Mouse (Mus musculus): ENCODE data around the gene E2f1. TPM values are rescaled to one million over a fixed set of nuclear protein-coding genes. Genes with fewer than 3 reads are reported as not detected.

E2f1 gene
- polyA plus RNA-seq, 1 experiment = 14.5 TPM

- WGBS = 79% methylated on average over 5 of the region's 5 CpGs
- H3K36me3 ChIP-seq (ENCODE audit: control insufficient read depth, insufficient read depth, low read length) = peaks cover 5% of the 10 kb centered on the region; the same call in 1 of the 2 replicates
- TF ChIP-seq CTCF (IDR thresholded peaks at IDR 0.05; ENCODE audit: extremely low read depth, insufficient read length, insufficient replicate concordance, low read depth, low read length) (no peak), POLR2A (IDR thresholded peaks at IDR 0.05; ENCODE audit: low read depth, low read length) (no peak)
Observed at GRCm38 (mm10) chr2:154595775-154596174, 26.1 kb upstream of the E2f1 start.

GRCm38 (mm10) chr2:154593025-154593424 lies 23.3 kb upstream of the E2f1 start:
- Histone ChIP-seq H3K27me3 (ENCODE audit: control insufficient read depth, insufficient read depth, low read length) (no peaks in the 10 kb centered on the region), H3K36me3 (ENCODE audit: control insufficient read depth, insufficient read depth, low read length) (peaks cover 5% of the 10 kb centered on the region; the same call in 1 of the 2 replicates), H3K4me1 (ENCODE audit: control insufficient read depth, insufficient read depth, insufficient read length, low read length) (no peaks in the 10 kb centered on the region), H3K27ac (ENCODE audit: insufficient read depth, low read depth, low read length) (no peak overlapping the region), H3K4me3 (ENCODE audit: low read depth, low read length) (no peak overlapping the region)
- TF ChIP-seq POLR2A (IDR thresholded peaks at IDR 0.05; ENCODE audit: low read depth, low read length) = no peak
- peak; percentile 73; the same call in 1 of the 2 replicates for TF ChIP-seq CTCF (IDR thresholded peaks at IDR 0.05; ENCODE audit: extremely low read depth, insufficient read length, insufficient replicate concordance, low read depth, low read length)
- WGBS = 70% methylated on average over 3 of the region's 3 CpGs

More at GRCm38 (mm10) chr2:154595775-154596174, 26.1 kb upstream of the E2f1 start:
- Histone ChIP-seq H3K27ac (ENCODE audit: insufficient read depth, low read depth, low read length) (no peak overlapping the region), H3K4me1 (ENCODE audit: control insufficient read depth, insufficient read depth, insufficient read length, low read length) (no peaks in the 10 kb centered on the region), H3K4me3 (ENCODE audit: low read depth, low read length) (no peak overlapping the region), H3K27me3 (ENCODE audit: control insufficient read depth, insufficient read depth, low read length) (no peaks in the 10 kb centered on the region)

DNA sequence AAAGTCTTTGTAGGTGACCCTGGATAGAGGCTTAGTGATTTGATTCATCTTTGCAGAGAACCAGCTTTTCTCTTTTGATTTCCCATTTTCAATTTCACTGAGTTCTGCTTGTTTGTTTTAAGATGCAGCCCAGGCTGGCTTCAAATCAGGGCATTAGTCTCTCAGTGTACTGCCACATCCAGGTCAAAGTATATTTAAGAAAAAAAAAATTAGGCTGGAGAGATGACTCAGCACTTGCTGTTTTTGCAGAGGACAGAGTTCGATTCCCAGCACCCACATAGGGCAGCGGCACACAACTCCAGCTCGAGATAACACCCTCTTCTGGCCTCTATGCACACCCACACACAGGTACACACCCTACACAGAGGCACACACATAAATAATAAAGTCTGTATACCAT lies 21.5 kb upstream of the E2f1 start:
- H3K27me3 ChIP-seq (ENCODE audit: control insufficient read depth, insufficient read depth, low read length) = no peaks in the 10 kb centered on the region
- TF ChIP-seq POLR2A (IDR thresholded peaks at IDR 0.05; ENCODE audit: low read depth, low read length) (no peak), CTCF (IDR thresholded peaks at IDR 0.05; ENCODE audit: extremely low read depth, insufficient read length, insufficient replicate concordance, low read depth, low read length) (no peak)
- H3K4me3 ChIP-seq (ENCODE audit: low read depth, low read length) = no peak overlapping the region
- H3K27ac ChIP-seq (ENCODE audit: insufficient read depth, low read depth, low read length) = no peak overlapping the region
- no peaks in the 10 kb centered on the region for H3K4me1 ChIP-seq (ENCODE audit: control insufficient read depth, insufficient read depth, insufficient read length, low read length)
- WGBS = 58% methylated on average over 3 of the region's 3 CpGs
- H3K36me3 ChIP-seq (ENCODE audit: control insufficient read depth, insufficient read depth, low read length) = peaks cover 17% of the 10 kb centered on the region

GRCm38 (mm10) chr2:154589051-154589450 lies 19.4 kb upstream of the E2f1 start:
- TF ChIP-seq POLR2A (IDR thresholded peaks at IDR 0.05; ENCODE audit: low read depth, low read length) = no peak
- no peak for TF ChIP-seq CTCF (IDR thresholded peaks at IDR 0.05; ENCODE audit: extremely low read depth, insufficient read length, insufficient replicate concordance, low read depth, low read length)
- H3K4me3 ChIP-seq (ENCODE audit: low read depth, low read length) = no peak overlapping the region
- H3K27ac ChIP-seq (ENCODE audit: insufficient read depth, low read depth, low read length) = no peak overlapping the region
- no peaks in the 10 kb centered on the region for H3K27me3 ChIP-seq (ENCODE audit: control insufficient read depth, insufficient read depth, low read length)
- H3K36me3 ChIP-seq (ENCODE audit: control insufficient read depth, insufficient read depth, low read length) = peaks cover 14% of the 10 kb centered on the region
- WGBS = 95% methylated on average over 4 of the region's 4 CpGs
- H3K4me1 ChIP-seq (ENCODE audit: control insufficient read depth, insufficient read depth, insufficient read length, low read length) = no peaks in the 10 kb centered on the region

- TF ChIP-seq POLR2A (IDR thresholded peaks at IDR 0.05; ENCODE audit: low read depth, low read length) (no peak), CTCF (IDR thresholded peaks at IDR 0.05; ENCODE audit: extremely low read depth, insufficient read length, insufficient replicate concordance, low read depth, low read length) (no peak)
- WGBS = 84% methylated on average over 5 of the region's 5 CpGs
- H3K36me3 ChIP-seq (ENCODE audit: control insufficient read depth, insufficient read depth, low read length) = peaks cover 12% of the 10 kb centered on the region
- H3K27me3 ChIP-seq (ENCODE audit: control insufficient read depth, insufficient read depth, low read length) = no peaks in the 10 kb centered on the region
- H3K4me3 ChIP-seq (ENCODE audit: low read depth, low read length) = no peak overlapping the region
- H3K4me1 ChIP-seq (ENCODE audit: control insufficient read depth, insufficient read depth, insufficient read length, low read length) = no peaks in the 10 kb centered on the region
- no peak overlapping the region for H3K27ac ChIP-seq (ENCODE audit: insufficient read depth, low read depth, low read length)
Observed at GRCm38 (mm10) chr2:154586405-154586804, 16.7 kb upstream of the E2f1 start.

GRCm38 (mm10) chr2:154584931-154585601 lies 15.4 kb upstream of the E2f1 start:
- TF ChIP-seq POLR2A (IDR thresholded peaks at IDR 0.05; ENCODE audit: low read depth, low read length) (no peak), CTCF (IDR thresholded peaks at IDR 0.05; ENCODE audit: extremely low read depth, insufficient read length, insufficient replicate concordance, low read depth, low read length) (no peak)
- no peak overlapping the region for H3K27ac ChIP-seq (ENCODE audit: insufficient read depth, low read depth, low read length)
- H3K27me3 ChIP-seq (ENCODE audit: control insufficient read depth, insufficient read depth, low read length) = no peaks in the 10 kb centered on the region
- H3K4me3 ChIP-seq (ENCODE audit: low read depth, low read length) = no peak overlapping the region
- 68% methylated on average over 17 of the region's 17 CpGs for WGBS
- 0 out of 2 replicates have a peak, but pooled peaks cover 2% of the 10 kb centered on the region for H3K4me1 ChIP-seq (ENCODE audit: control insufficient read depth, insufficient read depth, insufficient read length, low read length)
- H3K36me3 ChIP-seq (ENCODE audit: control insufficient read depth, insufficient read depth, low read length) = peaks cover 12% of the 10 kb centered on the region

- 60% methylated on average over 15 of the region's 15 CpGs for WGBS
- H3K36me3 ChIP-seq (ENCODE audit: control insufficient read depth, insufficient read depth, low read length) = peaks cover 12% of the 10 kb centered on the region
- H3K27me3 ChIP-seq (ENCODE audit: control insufficient read depth, insufficient read depth, low read length) = no peaks in the 10 kb centered on the region
- no peak overlapping the region for H3K4me3 ChIP-seq (ENCODE audit: low read depth, low read length)
- 0 out of 2 replicates have a peak, but pooled peaks cover 3% of the 10 kb centered on the region for H3K4me1 ChIP-seq (ENCODE audit: control insufficient read depth, insufficient read depth, insufficient read length, low read length)
- TF ChIP-seq CTCF (IDR thresholded peaks at IDR 0.05; ENCODE audit: extremely low read depth, insufficient read length, insufficient replicate concordance, low read depth, low read length) = no peak
- H3K27ac ChIP-seq (ENCODE audit: insufficient read depth, low read depth, low read length) = no peak overlapping the region
Observed at GRCm38 (mm10) chr2:154583906-154584872, 14.5 kb upstream of the E2f1 start.
